Mouse (Mus musculus) embryonic fibroblast, embryonic 13.5 days (primary cell): ENCODE results near the gene Brap.

Source experiments
- CTCF ChIP-seq: IDR thresholded peaks from 2 replicates; pipeline ENCODE4 v1.5.1; 2011; ENCODE audit warnings: mild to moderate bottlenecking, control low read depth, low read length, moderate library complexity, borderline replicate concordance; ENCODE audit not compliant: insufficient read depth
- POLR2A ChIP-seq: IDR thresholded peaks from 2 replicates; pipeline ENCODE4 v1.6.1; 2011; ENCODE audit warnings: low read depth, mild to moderate bottlenecking, control low read depth, low read length, moderate library complexity

GRCm38 (mm10) chr5:121696761-121697160 is 36.4 kb downstream of the Brap start:
- TF ChIP-seq CTCF (no peak), POLR2A (no peak)
